Mouse (Mus musculus): ENCODE measurements around the gene 5830473C10Rik. TPM values are rescaled to one million over a fixed set of nuclear protein-coding genes. Genes with fewer than 3 reads are reported as not detected.
A peak's percentile ranks its signal among the peaks of the same experiment; 100 is the strongest.
"Not testable (repeated sequence)": the region's sequence is repeated elsewhere in the genome, so short reads cannot be mapped to it uniquely, and the experiment has no call there.

Gene 5830473C10Rik
- polyA plus RNA-seq, 1 experiment from 2014 or later, result not detected

- Histone ChIP-seq H3K9ac (replicated peaks) (no peak overlapping the region), H3K4me1 (no peaks in the 10 kb centered on the region), H3K36me3 (no peaks in the 10 kb centered on the region), H3K4me2 (replicated peaks) (no peak overlapping the region), H3K27me3 (no peaks in the 10 kb centered on the region), H3K4me3 (no peak overlapping the region), H3K27ac (replicated peaks) (no peak overlapping the region), H3K9me3 (no peaks in the 10 kb centered on the region)
- ATAC-seq (replicated peaks), result peak; percentile 38; the same call in 1 of the 2 replicates
- WGBS, result 21% methylated on average over 6 of the region's 6 CpGs
Observed at GRCm38 (mm10) chr5:90601469-90601868, 40.6 kb downstream of the 5830473C10Rik start.

DNA sequence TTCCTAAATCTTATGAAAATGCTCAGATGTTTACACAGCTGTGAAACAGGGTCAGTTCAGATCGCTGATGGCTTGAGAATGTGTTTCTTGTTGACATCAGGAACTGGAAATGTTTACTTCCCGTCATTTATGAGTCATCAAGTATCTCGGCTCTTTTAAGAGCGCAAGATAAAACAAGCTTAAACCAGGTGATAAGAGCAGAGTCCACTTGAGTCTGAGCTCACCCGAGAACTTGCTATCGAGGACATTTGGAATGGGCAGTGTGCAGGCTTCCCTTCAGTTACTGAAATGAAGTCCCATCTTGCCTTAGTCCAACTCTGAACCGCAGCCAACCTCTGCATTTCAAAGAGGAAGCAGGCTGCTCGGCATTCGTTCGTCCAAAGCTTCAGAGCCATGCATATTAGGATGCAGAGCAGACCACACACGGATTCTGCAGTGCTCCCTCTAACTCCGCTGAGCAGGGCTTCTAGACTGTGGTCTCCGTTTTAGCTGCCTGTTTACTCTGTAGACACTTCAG, 42.6 kb downstream of the 5830473C10Rik start:
- H3K27me3 ChIP-seq, result no peaks in the 10 kb centered on the region
- 68% methylated on average over 13 of the region's 13 CpGs for WGBS
- no peak overlapping the region for H3K27ac ChIP-seq (replicated peaks)
- no peaks in the 10 kb centered on the region for H3K36me3 ChIP-seq
- H3K9me3 ChIP-seq, result no peaks in the 10 kb centered on the region
- no peaks in the 10 kb centered on the region for H3K4me1 ChIP-seq
- no peak overlapping the region for H3K9ac ChIP-seq (replicated peaks)
- H3K4me2 ChIP-seq (replicated peaks), result no peak overlapping the region
- no peak overlapping the region for H3K4me3 ChIP-seq
- ATAC-seq (replicated peaks), result no peak

- 86% methylated on average over 11 of the region's 11 CpGs for WGBS
- H3K4me2 ChIP-seq (replicated peaks), result no peak overlapping the region
Observed at GRCm38 (mm10) chr5:90608906-90609305, 48.0 kb downstream of the 5830473C10Rik start.

DNA sequence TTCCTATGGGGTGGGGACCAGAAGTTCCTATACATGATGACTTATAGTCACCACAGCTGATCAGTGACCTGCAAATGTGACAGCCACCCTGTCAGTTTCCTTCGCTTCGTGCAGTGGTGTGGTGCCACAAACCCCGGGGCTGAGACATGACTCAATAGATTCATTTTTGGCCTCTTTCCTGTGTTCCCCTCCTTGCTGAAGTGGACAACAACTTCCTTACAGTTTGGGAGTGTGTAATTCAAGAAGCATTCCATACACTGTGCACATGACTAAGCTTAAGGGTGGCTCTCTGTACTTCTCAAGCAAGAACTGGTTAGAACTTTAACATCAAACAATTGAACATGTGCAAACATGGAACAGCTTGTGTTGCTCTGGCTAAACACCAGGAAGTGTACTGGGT, 50.5 kb downstream of the 5830473C10Rik start:
- no peaks in the 10 kb centered on the region for H3K36me3 ChIP-seq
- no peaks in the 10 kb centered on the region for H3K4me1 ChIP-seq
- no peak overlapping the region for H3K4me2 ChIP-seq (replicated peaks)
- ATAC-seq (replicated peaks), result no peak
- H3K4me3 ChIP-seq, result no peak overlapping the region
- no peaks in the 10 kb centered on the region for H3K9me3 ChIP-seq
- WGBS, result 87% methylated on average over 3 of the region's 3 CpGs
- H3K27me3 ChIP-seq, result no peaks in the 10 kb centered on the region
- no peak overlapping the region for H3K27ac ChIP-seq (replicated peaks)
- H3K9ac ChIP-seq (replicated peaks), result no peak overlapping the region

More at GRCm38 (mm10) chr5:90608906-90609305, 48.0 kb downstream of the 5830473C10Rik start:
- no peak overlapping the region for H3K9ac ChIP-seq (replicated peaks)
- no peaks in the 10 kb centered on the region for H3K36me3 ChIP-seq
- no peaks in the 10 kb centered on the region for H3K9me3 ChIP-seq
- no peak overlapping the region for H3K27ac ChIP-seq (replicated peaks)
- no peak overlapping the region for H3K4me3 ChIP-seq
- no peaks in the 10 kb centered on the region for H3K4me1 ChIP-seq
- ATAC-seq (replicated peaks), result no peak
- H3K27me3 ChIP-seq, result no peaks in the 10 kb centered on the region

GRCm38 (mm10) chr5:90611996-90612611, 51.2 kb downstream of the 5830473C10Rik start:
- no peak overlapping the region for H3K9ac ChIP-seq (replicated peaks)
- no peak overlapping the region for H3K4me3 ChIP-seq
- ATAC-seq (replicated peaks), result no peak
- WGBS, result 84% methylated on average over 6 of the region's 6 CpGs
- H3K36me3 ChIP-seq, result no peaks in the 10 kb centered on the region
- no peak overlapping the region for H3K4me2 ChIP-seq (replicated peaks)
- H3K9me3 ChIP-seq, result no peaks in the 10 kb centered on the region
- H3K4me1 ChIP-seq, result no peaks in the 10 kb centered on the region
- H3K27ac ChIP-seq (replicated peaks), result no peak overlapping the region
- H3K27me3 ChIP-seq, result no peaks in the 10 kb centered on the region

GRCm38 (mm10) chr5:90612751-90613150, 51.8 kb downstream of the 5830473C10Rik start:
- H3K4me1 ChIP-seq; H3K4me3 ChIP-seq; H3K4me2 ChIP-seq (replicated peaks); H3K27me3 ChIP-seq; ATAC-seq (replicated peaks); H3K27ac ChIP-seq (replicated peaks); H3K36me3 ChIP-seq; H3K9ac ChIP-seq (replicated peaks); H3K9me3 ChIP-seq: not testable (repeated sequence)
- WGBS, result 74% methylated on average over 1 of the region's 1 CpGs

- Histone ChIP-seq H3K27me3 (no peaks in the 10 kb centered on the region), H3K9ac (replicated peaks) (no peak overlapping the region), H3K4me2 (replicated peaks) (no peak overlapping the region), H3K27ac (replicated peaks) (no peak overlapping the region), H3K4me3 (no peak overlapping the region), H3K9me3 (no peaks in the 10 kb centered on the region), H3K4me1 (no peaks in the 10 kb centered on the region), H3K36me3 (no peaks in the 10 kb centered on the region)
- no peak for ATAC-seq (replicated peaks)
- WGBS, result 92% methylated on average over 3 of the region's 3 CpGs
Observed at GRCm38 (mm10) chr5:90617859-90618258, 57.0 kb downstream of the 5830473C10Rik start.

DNA sequence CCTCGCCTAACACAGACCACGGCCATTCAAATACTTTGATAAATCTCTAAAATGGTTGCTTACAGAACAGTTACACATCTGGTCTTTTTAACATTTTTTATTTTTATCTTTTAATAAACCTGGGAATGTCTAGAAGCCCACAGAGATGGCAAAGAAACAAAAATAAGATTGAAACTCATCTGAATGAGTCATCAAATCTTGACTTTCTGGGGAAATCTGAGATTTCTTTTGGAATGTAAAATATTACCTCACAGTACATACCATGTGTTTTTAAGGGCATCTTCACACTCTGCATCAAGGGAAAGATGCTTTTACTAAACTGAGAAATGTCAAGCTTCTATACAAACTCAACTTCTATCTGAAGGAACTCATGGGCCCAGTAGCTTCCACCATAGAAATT, 60.4 kb downstream of the 5830473C10Rik start:
- no peak for ATAC-seq (replicated peaks)
- WGBS, result 95% methylated on average over 2 of the region's 2 CpGs
- H3K27ac ChIP-seq (replicated peaks), result no peak overlapping the region

DNA sequence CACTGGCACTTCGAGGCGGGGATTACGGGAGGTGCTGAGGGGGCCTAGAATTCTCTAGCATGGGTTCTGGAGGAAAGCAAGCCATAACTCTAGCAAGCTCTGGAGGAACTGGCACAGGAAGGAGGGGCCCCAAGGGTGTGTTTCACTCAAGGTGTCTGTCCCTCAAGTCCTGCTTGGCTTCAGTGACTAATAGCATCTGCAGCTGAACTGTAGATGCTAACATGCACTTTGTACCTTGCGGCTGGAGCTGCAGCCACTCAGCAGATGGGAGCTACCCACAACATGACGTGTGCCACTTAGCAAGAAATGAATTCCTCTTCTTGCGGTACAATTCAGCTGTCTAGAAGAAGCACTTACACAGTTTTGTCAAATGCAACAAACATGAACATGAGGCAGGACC, 60.8 kb downstream of the 5830473C10Rik start:
- H3K27me3 ChIP-seq, result no peaks in the 10 kb centered on the region
- WGBS, result 94% methylated on average over 6 of the region's 6 CpGs
- ATAC-seq (replicated peaks), result no peak
- no peak overlapping the region for H3K4me3 ChIP-seq
- no peak overlapping the region for H3K9ac ChIP-seq (replicated peaks)
- H3K4me2 ChIP-seq (replicated peaks), result no peak overlapping the region
- no peak overlapping the region for H3K27ac ChIP-seq (replicated peaks)
- no peaks in the 10 kb centered on the region for H3K9me3 ChIP-seq
- no peaks in the 10 kb centered on the region for H3K36me3 ChIP-seq
- H3K4me1 ChIP-seq, result no peaks in the 10 kb centered on the region

More for the DNA sequence above, 60.4 kb downstream of the 5830473C10Rik start:
- no peak overlapping the region for H3K4me3 ChIP-seq
- no peaks in the 10 kb centered on the region for H3K4me1 ChIP-seq
- H3K9me3 ChIP-seq, result no peaks in the 10 kb centered on the region
- H3K36me3 ChIP-seq, result no peaks in the 10 kb centered on the region
- H3K27me3 ChIP-seq, result no peaks in the 10 kb centered on the region
- no peak overlapping the region for H3K4me2 ChIP-seq (replicated peaks)
- no peak overlapping the region for H3K9ac ChIP-seq (replicated peaks)

DNA sequence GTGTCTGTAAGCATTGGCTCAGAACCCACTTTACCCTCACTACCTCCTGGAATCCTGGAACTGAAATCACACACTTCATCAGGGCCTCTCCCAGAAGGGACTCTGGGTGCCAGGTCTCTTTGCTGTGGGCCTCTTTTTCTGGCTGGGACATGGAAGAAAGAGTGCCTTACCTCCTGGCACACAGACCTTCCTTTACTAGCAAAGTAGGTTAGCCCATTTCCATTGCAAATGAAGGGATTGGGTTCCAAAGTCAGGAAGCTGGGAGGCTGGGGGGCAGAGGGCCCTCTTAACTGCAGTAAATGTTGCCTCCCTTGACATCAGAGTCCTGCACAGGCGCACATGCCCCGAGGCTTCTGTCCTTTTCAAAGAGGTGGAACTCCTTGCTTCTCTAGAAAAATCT, 62.3 kb downstream of the 5830473C10Rik start:
- WGBS, result 92% methylated on average over 2 of the region's 2 CpGs
- no peaks in the 10 kb centered on the region for H3K27me3 ChIP-seq

GRCm38 (mm10) chr5:90624708-90625425, 64.0 kb downstream of the 5830473C10Rik start:
- Histone ChIP-seq H3K27me3 (no peaks in the 10 kb centered on the region), H3K4me2 (replicated peaks) (no peak overlapping the region), H3K4me1 (peaks cover 4% of the 10 kb centered on the region; the same call in 1 of the 2 replicates), H3K9ac (replicated peaks) (no peak overlapping the region), H3K9me3 (no peaks in the 10 kb centered on the region), H3K4me3 (no peak overlapping the region), H3K27ac (replicated peaks) (no peak overlapping the region), H3K36me3 (no peaks in the 10 kb centered on the region)
- 82% methylated on average over 18 of the region's 18 CpGs for WGBS
- no peak for ATAC-seq (replicated peaks)

More for the DNA sequence above, 62.3 kb downstream of the 5830473C10Rik start:
- H3K36me3 ChIP-seq, result no peaks in the 10 kb centered on the region
- peaks cover 3% of the 10 kb centered on the region; the same call in 1 of the 2 replicates for H3K4me1 ChIP-seq
- no peak overlapping the region for H3K4me3 ChIP-seq
- ATAC-seq (replicated peaks), result no peak
- H3K9me3 ChIP-seq, result no peaks in the 10 kb centered on the region
- H3K9ac ChIP-seq (replicated peaks), result no peak overlapping the region
- H3K4me2 ChIP-seq (replicated peaks), result no peak overlapping the region
- no peak overlapping the region for H3K27ac ChIP-seq (replicated peaks)

GRCm38 (mm10) chr5:90627423-90627822, 66.5 kb downstream of the 5830473C10Rik start:
- no peaks in the 10 kb centered on the region for H3K27me3 ChIP-seq
- no peak overlapping the region for H3K27ac ChIP-seq (replicated peaks)
- 92% methylated on average over 4 of the region's 4 CpGs for WGBS
- no peak for ATAC-seq (replicated peaks)
- H3K4me3 ChIP-seq, result no peak overlapping the region
- no peaks in the 10 kb centered on the region for H3K9me3 ChIP-seq
- H3K4me1 ChIP-seq, result peaks cover 4% of the 10 kb centered on the region; the same call in 1 of the 2 replicates
- H3K36me3 ChIP-seq, result no peaks in the 10 kb centered on the region
- H3K9ac ChIP-seq (replicated peaks), result no peak overlapping the region
- H3K4me2 ChIP-seq (replicated peaks), result no peak overlapping the region
